Mouse (Mus musculus): Measurements from ENCODE around the gene Clk1. TPM values are rescaled to one million over a fixed set of nuclear protein-coding genes. Genes with fewer than 3 reads are reported as not detected.

Clk1 gene
- polyA plus RNA-seq, 1 experiment from 2014 or later: 117 TPM

- no peaks in the 10 kb centered on the region for H3K9me3 ChIP-seq
- H3K4me3 ChIP-seq: no peak overlapping the region
- H3K36me3 ChIP-seq: peaks cover 24% of the 10 kb centered on the region
- WGBS: 86% methylated on average over 3 of the region's 3 CpGs
- peaks cover 3% of the 10 kb centered on the region; the same call in 1 of the 2 replicates for H3K4me1 ChIP-seq
- no peak overlapping the region for H3K27ac ChIP-seq
- H3K27me3 ChIP-seq (ENCODE audit: insufficient read depth, poor library complexity, severe bottlenecking): no peaks in the 10 kb centered on the region
- no peak for DNase-seq (ENCODE audit: low spot score)
These were observed 685 bp upstream of the Clk1 start for GRCm38 (mm10) chr1:58424551-58424950.

DNA sequence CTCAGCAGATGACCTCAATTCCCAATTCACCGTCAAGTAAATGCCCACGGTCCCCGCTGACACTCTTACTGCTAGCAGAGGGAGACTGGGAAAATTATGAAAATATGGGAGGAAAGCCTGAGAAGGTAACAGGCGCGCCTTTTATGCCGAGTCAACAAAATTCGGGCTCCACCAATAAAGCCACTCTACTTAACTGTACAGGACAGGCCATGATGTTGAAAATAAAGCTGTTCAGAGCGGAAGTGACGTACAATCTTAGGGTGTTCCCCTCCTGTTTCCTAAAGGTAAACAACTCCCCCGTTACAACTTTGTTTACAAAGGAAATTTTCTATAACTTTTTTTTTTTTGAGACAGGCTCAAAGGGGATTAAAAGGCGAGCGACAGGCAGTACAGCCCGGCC, 987 bp downstream of the Clk1 start:
- H3K36me3 ChIP-seq: peaks cover 40% of the 10 kb centered on the region
- no peak for DNase-seq (ENCODE audit: low spot score)
- H3K27ac ChIP-seq: peak overlapping the region; percentile 100
- no peaks in the 10 kb centered on the region for H3K9me3 ChIP-seq
- H3K27me3 ChIP-seq (ENCODE audit: insufficient read depth, poor library complexity, severe bottlenecking): no peaks in the 10 kb centered on the region
- peaks cover 3% of the 10 kb centered on the region; the same call in 1 of the 2 replicates for H3K4me1 ChIP-seq
- peak overlapping the region; percentile 100 for H3K4me3 ChIP-seq
- 11% methylated on average over 13 of the region's 13 CpGs for WGBS

DNA sequence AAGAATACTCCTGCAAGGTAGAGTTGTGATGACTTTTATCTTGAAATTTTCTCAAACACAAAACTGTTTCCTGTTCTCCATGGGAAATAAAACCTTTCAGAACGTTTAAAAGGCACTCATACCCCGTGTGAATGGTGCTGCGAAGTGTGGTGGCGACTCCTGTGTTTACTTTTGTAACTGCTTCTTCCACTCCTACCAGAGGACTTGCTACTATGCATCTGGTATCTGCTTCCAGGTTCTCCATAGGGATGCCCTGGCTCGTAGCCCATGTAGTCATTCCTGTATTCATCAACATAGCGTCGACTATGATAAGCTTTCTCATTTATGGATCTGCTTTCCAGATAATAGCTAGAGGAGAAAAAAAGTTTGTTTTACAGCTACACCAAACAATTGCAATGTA, 2.9 kb downstream of the Clk1 start:
- peaks cover 58% of the 10 kb centered on the region for H3K36me3 ChIP-seq
- DNase-seq (ENCODE audit: low spot score): no peak
- H3K4me1 ChIP-seq: peaks cover 3% of the 10 kb centered on the region; the same call in 1 of the 2 replicates
- peak overlapping the region; percentile 15; the same call in 1 of the 2 replicates for H3K4me3 ChIP-seq
- 70% methylated on average over 7 of the region's 7 CpGs for WGBS
- H3K9me3 ChIP-seq: no peaks in the 10 kb centered on the region
- no peak overlapping the region for H3K27ac ChIP-seq
- H3K27me3 ChIP-seq (ENCODE audit: insufficient read depth, poor library complexity, severe bottlenecking): no peaks in the 10 kb centered on the region

GRCm38 (mm10) chr1:58420032-58420431, 3.8 kb downstream of the Clk1 start:
- WGBS: 86% methylated on average over 10 of the region's 10 CpGs
- H3K9me3 ChIP-seq: no peaks in the 10 kb centered on the region
- H3K27ac ChIP-seq: no peak overlapping the region
- H3K4me3 ChIP-seq: no peak overlapping the region
- no peaks in the 10 kb centered on the region for H3K27me3 ChIP-seq (ENCODE audit: insufficient read depth, poor library complexity, severe bottlenecking)
- no peak for DNase-seq (ENCODE audit: low spot score)
- H3K4me1 ChIP-seq: peaks cover 3% of the 10 kb centered on the region; the same call in 1 of the 2 replicates
- H3K36me3 ChIP-seq: peaks cover 65% of the 10 kb centered on the region

GRCm38 (mm10) chr1:58416048-58416447, 7.8 kb downstream of the Clk1 start:
- Histone ChIP-seq H3K27ac (no peak overlapping the region), H3K4me1 (no peaks in the 10 kb centered on the region), H3K27me3 (ENCODE audit: insufficient read depth, poor library complexity, severe bottlenecking) (no peaks in the 10 kb centered on the region), H3K9me3 (no peaks in the 10 kb centered on the region), H3K36me3 (peaks cover 95% of the 10 kb centered on the region), H3K4me3 (no peak overlapping the region)
- 89% methylated on average over 2 of the region's 2 CpGs for WGBS
- no peak for DNase-seq (ENCODE audit: low spot score)

DNA sequence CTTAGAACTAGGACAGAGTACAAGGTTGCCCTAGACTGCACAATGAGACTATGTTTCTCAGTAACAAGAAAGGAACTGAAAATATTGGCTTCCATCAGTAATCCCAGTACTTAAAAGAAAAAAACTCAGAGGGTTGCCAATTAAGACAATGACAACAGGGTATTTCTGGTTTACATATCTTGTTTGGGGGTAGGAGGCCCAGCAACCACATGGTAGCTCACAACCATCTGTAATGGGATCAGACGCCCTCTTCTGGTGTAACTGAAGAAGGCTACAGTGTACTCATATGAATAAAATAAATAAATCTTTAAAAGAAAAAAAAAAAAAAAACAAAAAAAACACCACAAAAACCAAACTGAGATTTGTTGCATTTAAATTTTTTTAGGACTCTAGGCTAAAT, 8.4 kb downstream of the Clk1 start:
- Histone ChIP-seq H3K27ac (no peak overlapping the region), H3K4me1 (no peaks in the 10 kb centered on the region), H3K4me3 (no peak overlapping the region), H3K36me3 (peaks cover 95% of the 10 kb centered on the region), H3K9me3 (no peaks in the 10 kb centered on the region), H3K27me3 (ENCODE audit: insufficient read depth, poor library complexity, severe bottlenecking) (no peaks in the 10 kb centered on the region)
- no peak for DNase-seq (ENCODE audit: low spot score)
- WGBS: 47% methylated on average over 1 of the region's 1 CpGs

DNA sequence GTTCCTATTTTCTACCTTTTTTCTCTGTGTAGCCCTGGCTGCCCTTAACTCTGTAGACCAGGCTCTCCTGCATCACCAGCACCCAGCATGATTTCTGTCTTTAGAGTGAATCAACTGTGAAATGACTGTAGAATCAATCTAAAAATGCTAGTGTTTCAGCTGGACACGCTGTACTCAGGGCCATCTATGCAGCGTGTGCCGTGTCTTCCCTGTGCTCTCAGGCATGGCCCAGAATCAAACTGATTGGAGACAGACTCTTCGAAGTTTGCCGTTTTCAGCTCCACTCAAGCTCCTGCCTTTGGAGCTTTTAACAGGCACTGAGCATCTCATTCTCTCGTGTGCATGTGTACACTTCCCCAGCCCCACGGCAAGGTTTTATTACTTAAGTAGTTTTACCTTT, 13.1 kb downstream of the Clk1 start:
- Histone ChIP-seq H3K9me3 (no peaks in the 10 kb centered on the region), H3K4me1 (no peaks in the 10 kb centered on the region), H3K27me3 (ENCODE audit: insufficient read depth, poor library complexity, severe bottlenecking) (no peaks in the 10 kb centered on the region), H3K27ac (no peak overlapping the region), H3K36me3 (peaks cover 81% of the 10 kb centered on the region), H3K4me3 (no peak overlapping the region)
- 91% methylated on average over 7 of the region's 7 CpGs for WGBS
- no peak for DNase-seq (ENCODE audit: low spot score)

DNA sequence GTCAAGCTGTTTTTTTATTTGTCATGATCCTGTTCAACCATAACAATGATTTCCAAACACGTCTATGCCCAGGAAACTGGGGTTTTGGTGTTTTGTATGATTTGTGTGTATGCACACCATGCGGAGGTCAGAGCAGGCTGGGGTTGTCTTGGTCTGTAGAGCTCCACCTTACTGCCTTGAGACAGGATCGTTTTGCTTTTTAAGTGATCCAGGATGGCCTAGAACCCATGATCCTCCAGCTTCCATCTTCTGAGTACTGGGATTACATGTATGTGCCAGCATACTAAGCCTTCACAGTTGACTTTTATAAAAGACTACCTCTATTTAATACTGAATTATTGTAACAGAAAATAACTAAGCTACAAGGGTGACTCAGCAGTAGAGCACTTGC, 13.7 kb downstream of the Clk1 start:
- WGBS: 89% methylated on average over 3 of the region's 3 CpGs

DNA sequence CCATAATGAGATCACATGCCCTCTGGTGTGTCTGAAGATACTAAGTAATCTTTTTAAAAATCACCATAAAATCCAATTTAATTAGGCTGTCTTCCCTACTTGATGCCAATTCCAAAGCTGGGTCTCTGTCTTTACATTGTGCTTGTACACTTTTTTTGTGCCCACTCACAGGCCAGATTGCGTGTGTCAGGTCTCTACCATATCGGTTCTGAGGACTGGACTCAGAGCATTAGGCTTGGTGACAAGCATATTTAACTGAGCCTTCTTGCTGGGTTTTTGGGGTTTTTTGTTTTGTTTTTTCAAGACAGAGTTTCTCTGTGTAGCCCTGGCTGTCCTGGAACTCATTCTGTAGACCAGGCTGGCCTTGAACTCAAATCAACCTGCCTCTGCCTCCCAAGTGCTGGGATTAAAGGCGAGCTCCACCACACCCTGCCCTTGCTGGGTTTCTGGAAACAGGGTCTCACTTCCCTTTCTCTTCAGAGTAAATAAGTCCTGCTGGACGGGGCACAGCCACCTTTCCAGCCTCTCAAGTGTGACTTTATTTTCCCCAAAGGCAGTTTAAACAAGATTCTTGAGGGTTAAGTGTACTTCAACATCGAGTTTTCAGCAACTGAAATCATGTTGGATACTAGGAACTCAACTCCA, 14.2 kb downstream of the Clk1 start:
- no peaks in the 10 kb centered on the region for H3K27me3 ChIP-seq (ENCODE audit: insufficient read depth, poor library complexity, severe bottlenecking)
- H3K9me3 ChIP-seq: no peaks in the 10 kb centered on the region
- H3K4me1 ChIP-seq: no peaks in the 10 kb centered on the region
- WGBS: 76% methylated on average over 5 of the region's 5 CpGs
- peaks cover 78% of the 10 kb centered on the region for H3K36me3 ChIP-seq
- no peak for DNase-seq (ENCODE audit: low spot score)
- no peak overlapping the region for H3K27ac ChIP-seq
- H3K4me3 ChIP-seq: no peak overlapping the region

More for the DNA sequence above, 13.7 kb downstream of the Clk1 start:
- H3K36me3 ChIP-seq: peaks cover 81% of the 10 kb centered on the region
- no peak for DNase-seq (ENCODE audit: low spot score)
- no peaks in the 10 kb centered on the region for H3K27me3 ChIP-seq (ENCODE audit: insufficient read depth, poor library complexity, severe bottlenecking)
- H3K4me3 ChIP-seq: no peak overlapping the region
- H3K9me3 ChIP-seq: no peaks in the 10 kb centered on the region
- no peak overlapping the region for H3K27ac ChIP-seq
- no peaks in the 10 kb centered on the region for H3K4me1 ChIP-seq

GRCm38 (mm10) chr1:58408141-58408540, 15.7 kb downstream of the Clk1 start:
- Histone ChIP-seq H3K36me3 (peaks cover 78% of the 10 kb centered on the region), H3K27me3 (ENCODE audit: insufficient read depth, poor library complexity, severe bottlenecking) (no peaks in the 10 kb centered on the region), H3K4me1 (no peaks in the 10 kb centered on the region), H3K27ac (no peak overlapping the region), H3K9me3 (no peaks in the 10 kb centered on the region), H3K4me3 (no peak overlapping the region)
- DNase-seq (ENCODE audit: low spot score): peak; percentile 63
- 85% methylated on average over 6 of the region's 6 CpGs for WGBS

DNA sequence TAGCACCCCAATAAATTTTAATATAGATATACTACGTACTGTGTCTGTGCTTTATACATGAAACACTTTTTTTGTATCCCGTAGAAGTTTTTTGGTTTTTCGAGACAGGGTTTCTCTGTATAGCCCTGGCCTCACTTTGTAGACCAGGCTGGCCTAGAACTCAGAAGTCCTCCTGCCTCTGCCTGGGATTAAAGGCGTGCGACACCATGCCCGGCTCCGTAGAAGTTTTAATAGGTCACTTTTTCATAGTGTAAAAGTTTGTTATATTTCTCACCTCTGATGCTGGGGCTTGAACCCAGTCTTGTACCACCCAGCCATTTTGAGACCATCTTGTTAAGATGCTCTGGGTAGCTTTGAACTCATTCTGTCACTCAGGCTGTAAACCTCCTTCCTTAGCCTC, 16.5 kb downstream of the Clk1 start:
- peaks cover 78% of the 10 kb centered on the region for H3K36me3 ChIP-seq
- no peaks in the 10 kb centered on the region for H3K4me1 ChIP-seq
- no peaks in the 10 kb centered on the region for H3K27me3 ChIP-seq (ENCODE audit: insufficient read depth, poor library complexity, severe bottlenecking)
- peak; percentile 51 for DNase-seq (ENCODE audit: low spot score)
- no peak overlapping the region for H3K4me3 ChIP-seq
- no peak overlapping the region for H3K27ac ChIP-seq
- WGBS: 95% methylated on average over 7 of the region's 7 CpGs
- H3K9me3 ChIP-seq: no peaks in the 10 kb centered on the region

DNA sequence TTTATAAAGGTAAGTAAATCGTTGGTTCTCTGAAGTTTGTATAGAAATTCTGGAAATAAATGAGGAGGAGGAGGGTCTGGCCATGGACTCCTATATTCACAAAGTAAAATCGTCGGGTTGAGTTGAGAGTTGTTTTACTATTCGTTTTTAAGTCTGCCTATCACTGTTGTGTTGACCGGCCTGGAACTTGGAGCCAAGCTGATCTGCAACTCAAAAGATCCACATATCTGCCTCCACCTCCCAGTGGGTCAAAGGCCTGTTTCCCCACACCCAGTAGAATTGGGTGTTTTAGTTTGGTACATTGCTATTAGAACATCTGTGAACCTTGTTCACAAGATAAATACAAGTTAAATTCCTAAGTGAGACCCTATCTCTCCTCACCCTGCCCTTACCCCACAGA, 20.1 kb downstream of the Clk1 start:
- Histone ChIP-seq H3K36me3 (peaks cover 85% of the 10 kb centered on the region), H3K4me1 (no peaks in the 10 kb centered on the region), H3K9me3 (no peaks in the 10 kb centered on the region), H3K4me3 (no peak overlapping the region), H3K27ac (no peak overlapping the region), H3K27me3 (ENCODE audit: insufficient read depth, poor library complexity, severe bottlenecking) (no peaks in the 10 kb centered on the region)
- WGBS: 88% methylated on average over 5 of the region's 5 CpGs
- no peak for DNase-seq (ENCODE audit: low spot score)

- Histone ChIP-seq H3K4me1 (no peaks in the 10 kb centered on the region), H3K27ac (no peak overlapping the region), H3K36me3 (peaks cover 92% of the 10 kb centered on the region), H3K27me3 (ENCODE audit: insufficient read depth, poor library complexity, severe bottlenecking) (no peaks in the 10 kb centered on the region), H3K4me3 (no peak overlapping the region), H3K9me3 (no peaks in the 10 kb centered on the region)
- DNase-seq (ENCODE audit: low spot score): peak; percentile 39
- 92% methylated on average over 6 of the region's 6 CpGs for WGBS
These were observed 22.5 kb downstream of the Clk1 start for GRCm38 (mm10) chr1:58401396-58401795.

- Histone ChIP-seq H3K4me3 (no peak overlapping the region), H3K36me3 (peaks cover 83% of the 10 kb centered on the region), H3K27me3 (ENCODE audit: insufficient read depth, poor library complexity, severe bottlenecking) (no peaks in the 10 kb centered on the region), H3K4me1 (0 out of 2 replicates have a peak, but pooled peaks cover 3% of the 10 kb centered on the region), H3K27ac (no peak overlapping the region), H3K9me3 (no peaks in the 10 kb centered on the region)
- no peak for DNase-seq (ENCODE audit: low spot score)
- 92% methylated on average over 6 of the region's 6 CpGs for WGBS
These were observed 26.1 kb downstream of the Clk1 start for GRCm38 (mm10) chr1:58397731-58398130.
